Mouse (Mus musculus) embryo, embryonic 11.5 days (tissue): Measurements from ENCODE around the gene Hspa4.
A peak's percentile ranks its signal among the peaks of the same experiment; 100 is the strongest.
"Not testable (repeated sequence)": the region's sequence is repeated elsewhere in the genome, so short reads cannot be mapped to it uniquely, and the experiment has no call there.

ENCODE experiments used
- DNase-seq: peaks from one replicate; pipeline ENCODE4 v3.0.0-alpha.2; 2012; ENCODE audit warnings: low read depth, low spot score

Hspa4 gene

GRCm38 (mm10) chr11:53300330-53301166, at the start of gene Hspa4:
TSS of gene Hspa4 (minus strand) at chr11:53300457.
- DNase-seq: peak; percentile 100

GRCm38 (mm10) chr11:53345738-53346137, 45.5 kb upstream of the Hspa4 start:
- no peak for DNase-seq

GRCm38 (mm10) chr11:53345328-53345727, 45.1 kb upstream of the Hspa4 start:
- DNase-seq: no peak

- DNase-seq: no peak
Observed at GRCm38 (mm10) chr11:53342711-53343110, 42.5 kb upstream of the Hspa4 start.

- DNase-seq: not testable (repeated sequence)
Observed at GRCm38 (mm10) chr11:53341019-53341418, 40.8 kb upstream of the Hspa4 start.

- DNase-seq: no peak
Observed at GRCm38 (mm10) chr11:53337684-53338083, 37.4 kb upstream of the Hspa4 start.

- DNase-seq: no peak
Observed at GRCm38 (mm10) chr11:53336924-53337323, 36.7 kb upstream of the Hspa4 start.

GRCm38 (mm10) chr11:53336182-53336571, 35.9 kb upstream of the Hspa4 start:
- DNase-seq: no peak

- no peak for DNase-seq
Observed at GRCm38 (mm10) chr11:53335505-53336181, 35.4 kb upstream of the Hspa4 start.

- no peak for DNase-seq
Observed at GRCm38 (mm10) chr11:53332076-53332680, 31.9 kb upstream of the Hspa4 start.

- no peak for DNase-seq
Observed at GRCm38 (mm10) chr11:53331121-53331520, 30.9 kb upstream of the Hspa4 start.

GRCm38 (mm10) chr11:53330325-53330724, 30.1 kb upstream of the Hspa4 start:
- DNase-seq: no peak

GRCm38 (mm10) chr11:53324512-53324968, 24.3 kb upstream of the Hspa4 start, which contains the start of gene Zcchc10:
TSS of gene Zcchc10 (plus strand) at chr11:53324679.
- peak; percentile 72 for DNase-seq

- not testable (repeated sequence) for DNase-seq
Observed at GRCm38 (mm10) chr11:53319867-53320266, 19.6 kb upstream of the Hspa4 start.

- DNase-seq: not testable (repeated sequence)
Observed at GRCm38 (mm10) chr11:53318568-53318967, 18.3 kb upstream of the Hspa4 start.

- DNase-seq: no peak
Observed at GRCm38 (mm10) chr11:53318041-53318440, 17.8 kb upstream of the Hspa4 start.

GRCm38 (mm10) chr11:53316996-53317395, 16.7 kb upstream of the Hspa4 start:
- no peak for DNase-seq

- DNase-seq: no peak
Observed at GRCm38 (mm10) chr11:53314770-53315173, 14.5 kb upstream of the Hspa4 start.

- not testable (repeated sequence) for DNase-seq
Observed at GRCm38 (mm10) chr11:53312823-53313222, 12.6 kb upstream of the Hspa4 start.

GRCm38 (mm10) chr11:53311385-53311784, 11.1 kb upstream of the Hspa4 start:
- DNase-seq: no peak

- DNase-seq: no peak
Observed at GRCm38 (mm10) chr11:53308884-53309310, 8.6 kb upstream of the Hspa4 start.

GRCm38 (mm10) chr11:53308251-53308864, 8.1 kb upstream of the Hspa4 start:
- DNase-seq: no peak
